Mouse (Mus musculus) frontal cortex, postnatal 14 days (tissue): ENCODE results near the gene Angptl1.

Source experiments
- DNase-seq, 2 experiments: peaks; one replicate each; pipeline ENCODE4 v3.0.0; 2022; ENCODE audit warnings: low spot score in 2 of 2

Angptl1 gene

DNA sequence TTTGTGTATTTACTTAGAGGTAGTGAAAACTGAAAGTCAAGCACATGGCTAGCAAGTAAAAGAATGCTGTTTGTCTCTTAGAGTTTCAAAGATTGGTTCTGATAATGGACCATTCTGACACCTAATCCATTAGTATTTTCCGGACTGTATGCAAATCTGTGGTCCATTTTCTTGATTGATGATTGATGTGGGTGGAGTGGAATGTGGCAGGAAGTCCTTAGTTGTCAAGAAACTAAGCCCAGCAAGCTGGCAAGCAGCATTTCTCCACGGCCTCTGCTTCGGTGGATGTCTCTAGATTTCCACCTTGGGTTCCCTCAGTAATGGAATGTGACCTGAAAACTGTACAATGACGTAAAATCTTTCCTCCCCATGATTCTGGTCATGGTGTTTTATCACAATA lies 32.3 kb downstream of the Angptl1 start:
- DNase-seq = no peak

GRCm38 (mm10) chr1:156884782-156885181 lies 46.4 kb downstream of the Angptl1 start:
- DNase-seq = no peak

DNA sequence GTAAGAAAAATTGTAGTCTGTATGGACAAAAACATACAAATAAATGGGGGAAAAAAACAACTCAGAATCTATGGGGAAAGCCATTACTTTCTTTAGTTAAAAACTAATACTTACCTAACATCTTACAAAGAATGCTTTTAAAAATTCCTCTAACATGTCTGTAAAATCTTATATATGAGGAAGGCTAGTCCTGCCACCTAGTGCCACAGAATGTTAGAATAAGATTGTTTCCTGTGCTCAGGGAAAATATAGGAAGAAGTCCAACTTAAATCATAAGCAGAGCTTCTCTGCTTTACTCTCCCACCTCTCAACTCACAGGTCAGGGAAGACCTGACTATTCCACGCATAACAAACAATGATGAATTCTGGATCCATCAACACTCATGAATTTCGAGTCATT lies 47.5 kb downstream of the Angptl1 start:
- no peak for DNase-seq

GRCm38 (mm10) chr1:156888830-156889229 lies 50.5 kb downstream of the Angptl1 start:
- DNase-seq = no peak

DNA sequence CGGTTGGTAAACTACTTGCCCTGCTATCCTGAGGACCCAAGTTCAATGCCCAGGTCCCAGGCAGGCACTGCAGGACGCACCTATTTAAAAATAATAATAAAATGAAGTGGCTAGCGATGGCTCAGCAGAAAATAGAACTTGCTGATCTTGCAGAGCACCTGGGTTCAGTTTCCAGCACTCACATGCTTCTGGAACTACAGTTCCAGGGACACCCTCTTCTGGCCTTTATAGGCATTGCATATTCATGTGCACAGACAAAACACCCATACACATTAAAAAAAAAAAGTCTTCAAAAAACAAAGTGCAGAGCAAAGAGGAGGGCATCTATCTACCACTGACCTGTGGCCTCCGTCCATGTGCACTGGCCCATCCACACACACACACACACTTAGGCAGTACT lies 53.2 kb downstream of the Angptl1 start:
- no peak for DNase-seq

GRCm38 (mm10) chr1:156901689-156902088 lies 63.3 kb downstream of the Angptl1 start:
- DNase-seq = no peak

DNA sequence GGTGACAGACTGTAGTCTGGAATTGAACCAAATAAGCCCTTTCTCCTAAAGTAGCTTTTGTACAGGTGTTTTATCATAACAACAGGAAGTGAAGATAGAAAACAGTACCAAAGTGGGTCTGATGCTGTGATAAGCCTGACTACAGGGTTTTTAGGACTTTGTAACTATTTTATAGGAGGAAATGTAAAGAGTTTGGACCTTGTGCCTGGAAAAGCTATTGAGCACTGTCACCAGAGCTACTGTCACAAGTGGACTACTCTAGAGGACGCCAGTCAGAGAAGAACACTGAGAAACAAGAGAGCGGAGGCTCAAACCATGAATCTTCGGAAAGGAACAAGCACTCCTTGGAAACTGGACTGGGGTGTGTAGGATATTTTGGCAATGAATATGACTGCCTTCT lies 65.5 kb downstream of the Angptl1 start:
- DNase-seq = no peak

DNA sequence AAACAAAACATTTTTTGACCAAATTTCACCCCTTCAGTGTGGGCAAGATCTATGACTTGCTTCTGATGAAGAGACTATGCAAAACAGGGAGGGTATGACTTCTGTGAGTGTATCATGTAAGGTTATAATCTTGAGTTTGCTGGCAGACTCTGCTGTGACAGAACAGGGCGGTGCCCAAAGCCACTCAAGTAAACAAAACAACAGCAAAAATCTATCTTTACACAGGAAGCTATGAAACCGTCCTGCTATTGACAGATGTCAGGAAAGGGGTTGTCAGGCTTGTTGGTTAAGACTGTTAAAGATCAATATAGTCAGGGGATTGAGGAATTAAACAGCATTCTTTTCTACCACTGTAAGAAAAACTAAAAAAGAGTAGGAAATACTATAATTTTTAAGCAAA lies 67.3 kb downstream of the Angptl1 start:
- no peak for DNase-seq

DNA sequence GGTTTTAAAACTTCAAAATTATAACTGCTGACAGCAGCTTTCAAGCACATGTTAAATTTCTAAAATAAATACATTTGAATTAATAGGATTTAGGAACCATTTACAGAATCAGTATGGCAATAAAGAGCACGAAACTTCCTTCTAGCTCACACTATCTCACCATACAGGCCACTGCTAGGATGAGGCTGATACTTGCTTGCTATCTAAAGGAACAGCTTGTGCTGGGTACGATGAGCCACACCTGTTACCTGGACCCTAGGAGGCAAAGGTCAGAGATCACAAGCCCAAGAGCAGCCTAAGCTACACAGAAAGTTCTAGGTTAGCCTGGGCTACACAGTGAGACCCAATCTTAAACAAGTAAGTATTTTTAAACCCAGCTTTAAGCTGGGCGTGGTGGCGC lies 70.9 kb downstream of the Angptl1 start:
- no peak for DNase-seq

DNA sequence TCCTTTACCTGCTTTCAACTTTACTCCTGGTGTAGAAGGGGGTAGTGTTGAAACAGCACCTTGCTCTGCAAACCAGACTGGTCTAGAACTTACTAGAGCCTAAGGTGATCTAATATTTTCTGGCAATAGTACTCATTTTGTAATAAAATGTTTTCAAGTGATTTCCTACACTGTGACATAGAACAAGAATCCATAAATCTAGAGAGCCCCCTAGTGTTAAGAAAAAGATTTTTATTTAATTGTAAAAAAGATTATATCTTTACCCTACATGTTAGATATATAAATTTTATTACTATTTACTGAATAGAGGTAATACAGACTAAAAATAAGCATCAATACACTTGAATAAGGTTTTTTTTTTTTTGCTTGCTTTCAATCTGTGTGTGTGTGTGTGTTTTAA lies 71.5 kb downstream of the Angptl1 start:
- DNase-seq = no peak
